Mouse (Mus musculus) E14TG2a.4 (cell line): Measurements from ENCODE around the gene Fcho2.

Source experiments
- H3K27me3 ChIP-seq: 2 replicates; pipeline ENCODE4 v1.6.1; 2014; ENCODE audit warnings: low read length, control low read depth; ENCODE audit not compliant: insufficient read depth
- H3K36me3 ChIP-seq: 2 replicates; pipeline ENCODE4 v1.6.1; 2014; ENCODE audit warnings: low read length, control low read depth; ENCODE audit not compliant: insufficient read depth
- H3K4me1 ChIP-seq: replicated peaks from 2 replicates; pipeline ENCODE4 v1.6.1; 2014; ENCODE audit warnings: low read depth, low read length, control low read depth
- H3K4me3 ChIP-seq: replicated peaks from 2 replicates; pipeline ENCODE4 v1.5.1; 2014; ENCODE audit warnings: mild to moderate bottlenecking, low read length
- H3K9me3 ChIP-seq: 2 replicates; pipeline ENCODE4 v1.6.1; 2014; ENCODE audit warnings: low read length, control low read depth
- CTCF ChIP-seq: conservative IDR thresholded peaks from 2 replicates; pipeline ENCODE4 v1.5.1; 2014; ENCODE audit warnings: low read length
- NANOG ChIP-seq: IDR thresholded peaks from 2 replicates; pipeline ENCODE4 v1.6.1; 2014; ENCODE audit warnings: borderline replicate concordance, low read length, mixed read lengths
- POU5F1 ChIP-seq: IDR thresholded peaks from 2 replicates; pipeline ENCODE4 v1.6.1; 2014; ENCODE audit warnings: low read length, borderline replicate concordance

Fcho2 gene

GRCm38 (mm10) chr13:98710236-98710635, 105.0 kb downstream of the Fcho2 start:
- no peak for TF ChIP-seq POU5F1
- TF ChIP-seq CTCF = no peak
- no peak for TF ChIP-seq NANOG
- H3K4me3 ChIP-seq = no peak overlapping the region

DNA sequence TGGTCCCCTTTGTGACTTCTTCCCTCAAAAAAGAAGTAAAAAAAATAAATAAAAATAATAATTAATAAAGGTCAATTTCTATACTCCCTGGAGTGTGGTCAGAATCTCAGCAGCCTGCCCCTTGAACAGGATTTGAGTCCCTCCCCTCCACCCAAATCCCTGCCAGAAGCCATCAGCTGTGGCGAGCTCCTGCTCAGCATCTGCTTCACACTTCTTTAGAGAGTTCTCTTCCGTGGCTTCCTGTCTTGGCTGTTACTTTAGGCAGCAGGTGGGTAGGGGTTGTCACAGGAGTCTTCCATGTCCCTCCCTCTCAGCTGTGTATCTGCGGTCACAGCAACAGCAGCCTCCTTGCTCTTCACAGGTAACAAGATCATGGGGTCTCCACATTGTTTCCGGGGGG, 109.7 kb downstream of the Fcho2 start:
- Histone ChIP-seq H3K4me1 (no peaks in the 10 kb centered on the region), H3K4me3 (no peak overlapping the region), H3K36me3 (no peaks in the 10 kb centered on the region), H3K9me3 (0 out of 2 replicates have a peak, but pooled peaks cover 4% of the 10 kb centered on the region), H3K27me3 (peaks cover 6% of the 10 kb centered on the region; the same call in 1 of the 2 replicates)
- TF ChIP-seq CTCF = no peak
- no peak for TF ChIP-seq NANOG
- no peak for TF ChIP-seq POU5F1

More at GRCm38 (mm10) chr13:98710236-98710635, 105.0 kb downstream of the Fcho2 start:
- Histone ChIP-seq H3K9me3 (0 out of 2 replicates have a peak, but pooled peaks cover 4% of the 10 kb centered on the region), H3K4me1 (no peaks in the 10 kb centered on the region), H3K27me3 (no peaks in the 10 kb centered on the region), H3K36me3 (no peaks in the 10 kb centered on the region)

DNA sequence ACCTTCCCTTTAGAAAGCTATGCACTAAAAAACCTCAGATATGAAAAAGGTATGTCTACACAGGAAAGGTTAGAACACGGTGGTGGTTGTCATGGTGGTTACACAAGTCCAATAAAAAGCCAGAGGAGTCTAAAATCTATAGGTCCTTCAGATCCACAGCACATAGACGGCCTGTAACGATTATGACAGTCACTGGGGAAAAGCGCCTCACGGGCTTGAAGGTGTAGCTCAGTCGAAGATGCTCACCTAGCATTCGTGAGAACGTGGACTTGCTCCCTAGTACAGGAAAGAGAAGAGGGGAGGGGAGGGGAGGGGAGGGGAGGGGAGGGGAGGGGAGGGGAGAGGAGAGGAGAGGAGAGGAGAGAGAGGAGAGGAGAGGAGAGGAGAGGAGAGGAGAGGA, 111.5 kb downstream of the Fcho2 start:
- Histone ChIP-seq H3K9me3 (0 out of 2 replicates have a peak, but pooled peaks cover 4% of the 10 kb centered on the region), H3K36me3 (no peaks in the 10 kb centered on the region), H3K4me3 (no peak overlapping the region), H3K27me3 (peaks cover 17% of the 10 kb centered on the region), H3K4me1 (no peaks in the 10 kb centered on the region)
- no peak for TF ChIP-seq CTCF
- TF ChIP-seq NANOG = no peak
- no peak for TF ChIP-seq POU5F1

DNA sequence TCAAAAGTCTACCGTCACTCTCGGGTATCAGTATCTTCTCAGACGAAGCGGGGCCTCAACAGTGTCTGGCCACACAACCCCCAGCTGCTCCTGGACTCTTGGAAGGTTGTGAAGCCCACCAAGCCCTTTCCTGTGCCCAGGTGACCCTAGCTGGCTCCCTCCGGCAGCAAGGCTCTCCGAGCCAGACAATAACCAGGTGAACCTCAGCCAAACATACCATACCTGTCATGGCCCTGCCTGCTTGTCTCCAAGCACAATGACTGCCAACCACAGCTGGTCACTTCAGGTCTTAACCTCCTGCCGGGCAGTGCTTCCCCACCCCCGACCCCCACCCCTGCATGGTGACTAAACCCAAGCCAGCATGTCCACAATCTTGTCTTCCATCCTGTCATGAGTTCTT, 112.9 kb downstream of the Fcho2 start:
- Histone ChIP-seq H3K4me1 (no peaks in the 10 kb centered on the region), H3K4me3 (no peak overlapping the region), H3K27me3 (peaks cover 17% of the 10 kb centered on the region), H3K9me3 (no peaks in the 10 kb centered on the region), H3K36me3 (no peaks in the 10 kb centered on the region)
- TF ChIP-seq CTCF = no peak
- TF ChIP-seq NANOG = no peak

DNA sequence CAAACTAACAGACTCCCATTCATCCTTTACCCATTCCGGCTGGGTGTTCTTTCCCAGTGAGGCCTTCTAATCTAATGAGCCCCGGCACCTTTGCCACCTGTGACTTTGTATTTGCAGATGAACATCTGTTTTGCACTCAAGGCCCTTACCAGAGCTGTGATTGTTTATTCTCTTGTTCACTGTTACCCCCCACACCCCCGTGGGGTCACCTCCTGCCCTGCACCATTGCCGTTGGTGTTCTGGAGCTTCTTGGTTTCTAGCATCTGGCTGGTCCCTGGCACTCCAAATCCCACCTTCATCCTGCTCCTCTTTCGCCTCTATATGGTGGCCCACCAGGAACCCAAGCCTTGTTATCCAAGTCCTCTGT, 114.0 kb downstream of the Fcho2 start:
- TF ChIP-seq NANOG = no peak
- no peak for TF ChIP-seq POU5F1
- TF ChIP-seq CTCF = no peak
- Histone ChIP-seq H3K4me1 (no peaks in the 10 kb centered on the region), H3K36me3 (no peaks in the 10 kb centered on the region)

GRCm38 (mm10) chr13:98700661-98701308, 114.5 kb downstream of the Fcho2 start:
- TF ChIP-seq NANOG = no peak
- no peak for TF ChIP-seq CTCF
- TF ChIP-seq POU5F1 = no peak
- 0 out of 2 replicates have a peak, but pooled peaks cover 3% of the 10 kb centered on the region for H3K9me3 ChIP-seq
- no peak overlapping the region for H3K4me3 ChIP-seq
- no peaks in the 10 kb centered on the region for H3K4me1 ChIP-seq
- H3K27me3 ChIP-seq = peaks cover 29% of the 10 kb centered on the region
- H3K36me3 ChIP-seq = no peaks in the 10 kb centered on the region

More for the DNA sequence above, 114.0 kb downstream of the Fcho2 start:
- no peak overlapping the region for H3K4me3 ChIP-seq
- no peaks in the 10 kb centered on the region for H3K9me3 ChIP-seq
- peaks cover 24% of the 10 kb centered on the region for H3K27me3 ChIP-seq

- TF ChIP-seq NANOG (no peak), POU5F1 (no peak), CTCF (no peak)
- Histone ChIP-seq H3K36me3 (no peaks in the 10 kb centered on the region), H3K9me3 (0 out of 2 replicates have a peak, but pooled peaks cover 6% of the 10 kb centered on the region), H3K27me3 (peaks cover 37% of the 10 kb centered on the region), H3K4me3 (no peak overlapping the region), H3K4me1 (peaks cover 2% of the 10 kb centered on the region; the same call in 1 of the 2 replicates)
Observed at GRCm38 (mm10) chr13:98699982-98700540, 115.2 kb downstream of the Fcho2 start.

DNA sequence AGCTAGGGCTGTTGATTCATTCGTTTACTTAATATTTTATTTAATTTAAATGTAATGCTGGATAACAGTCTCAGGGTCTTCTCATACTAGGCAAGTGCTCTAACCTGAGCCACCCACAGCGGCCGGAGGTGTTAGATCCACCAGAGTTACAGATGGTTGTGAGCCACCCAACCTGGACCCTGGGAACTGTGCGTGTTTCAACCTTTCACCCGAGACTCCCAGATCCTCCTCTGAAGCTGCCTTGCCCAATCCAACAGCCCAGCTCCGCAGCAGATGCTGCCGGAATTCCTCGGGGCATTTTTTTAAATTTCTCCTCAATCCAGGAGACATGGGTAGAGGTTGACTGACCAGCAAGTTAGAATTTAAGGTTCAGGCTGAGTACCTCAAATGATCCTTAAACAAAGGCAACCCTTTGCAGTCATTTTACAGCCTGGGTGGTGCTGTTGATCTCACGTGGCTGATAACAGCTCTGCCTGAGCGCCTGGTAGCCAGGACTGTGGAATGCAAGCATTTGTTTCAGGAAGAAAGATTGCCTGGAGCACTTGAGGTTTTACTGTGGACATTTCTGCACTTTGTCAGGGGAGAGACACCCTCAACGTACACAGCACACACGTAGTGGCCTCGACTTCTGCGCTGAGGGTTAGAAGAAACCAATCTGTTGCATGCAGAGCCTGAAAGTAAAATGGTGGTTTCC, 116.1 kb downstream of the Fcho2 start:
- Histone ChIP-seq H3K36me3 (no peaks in the 10 kb centered on the region), H3K4me3 (no peak overlapping the region), H3K27me3 (peaks cover 45% of the 10 kb centered on the region), H3K9me3 (0 out of 2 replicates have a peak, but pooled peaks cover 6% of the 10 kb centered on the region), H3K4me1 (peaks cover 8% of the 10 kb centered on the region; the same call in 1 of the 2 replicates)
- TF ChIP-seq POU5F1 = no peak
- no peak for TF ChIP-seq NANOG
- TF ChIP-seq CTCF = no peak
